Mouse (Mus musculus) olfactory bulb, adult 2 months (tissue): Measurements from ENCODE around the gene Glud1. TPM values are rescaled to one million over a fixed set of nuclear protein-coding genes. Genes with fewer than 3 reads are reported as not detected.

Experiments used
- H3K27ac ChIP-seq: fragments of 200-500 bp; 2 replicates; pipeline ENCODE4 v1.5.1; 2012; ENCODE audit warnings: low read depth, low read length; ENCODE audit not compliant: insufficient read depth
- H3K4me1 ChIP-seq: fragments of 200-500 bp; 2 replicates; pipeline ENCODE4 v1.6.1; 2012; ENCODE audit warnings: low read length; ENCODE audit not compliant: control insufficient read depth, insufficient read depth
- H3K4me3 ChIP-seq: fragments of 200-500 bp; 2 replicates; pipeline ENCODE4 v1.5.1; 2012; ENCODE audit warnings: mild to moderate bottlenecking, low read depth, low read length, moderate library complexity; ENCODE audit not compliant: insufficient read depth
- CTCF ChIP-seq: fragments of 200-500 bp; IDR thresholded peaks from 2 replicates; pipeline ENCODE4 v1.5.1; 2012; ENCODE audit warnings: low read depth, mild to moderate bottlenecking, low read length, moderate library complexity; ENCODE audit not compliant: insufficient read depth
- POLR2A ChIP-seq: fragments of 200-500 bp; IDR thresholded peaks from 2 replicates; pipeline ENCODE4 v1.6.1; 2012; ENCODE audit warnings: mild to moderate bottlenecking, low read depth, low read length, moderate library complexity; ENCODE audit not compliant: insufficient read depth
- WGBS: fragments of 180-500 bp; shearing (Covaris S2); methylation state at CpG from one replicate; pipeline ENCODE4 v1.1.7; 2018; 5-methylcytosine and 5-hydroxymethylcytosine counted together
- polyA plus RNA-seq: library from polyadenylated mRNA; stranded (reverse); fragments of >200 nt; gene quantifications from 2 replicates; pipeline ENCODE4 v1.2.4, GENCODE M21; 2012; ENCODE audit warnings: low replicate concordance; ENCODE audit not compliant: missing spikeins, insufficient read depth, insufficient read length

Gene Glud1
- polyA plus RNA-seq, 1 experiment: 89.8 TPM

DNA sequence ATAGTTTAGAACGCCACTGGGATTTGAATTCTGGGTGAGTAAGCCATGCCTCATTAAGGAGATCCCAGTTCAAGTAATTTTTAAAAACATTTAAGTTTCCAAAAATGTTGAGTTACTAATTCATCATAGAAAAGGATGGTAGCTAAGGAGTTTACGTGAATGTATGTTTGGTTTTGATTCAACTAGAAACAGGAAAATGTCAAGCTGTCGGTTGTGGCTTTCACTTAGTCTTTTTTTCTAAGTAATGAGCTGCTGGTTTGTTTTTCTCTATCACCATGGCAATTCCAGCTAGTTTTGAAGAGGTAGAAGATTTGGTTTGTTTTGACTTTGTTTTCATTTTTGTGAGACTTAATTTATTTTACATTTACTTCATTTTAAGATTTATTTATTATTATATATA is 6.9 kb downstream of the Glud1 start:
- Histone ChIP-seq H3K4me3 (no peak overlapping the region), H3K4me1 (peaks cover 4% of the 10 kb centered on the region; the same call in 1 of the 2 replicates), H3K27ac (no peak overlapping the region)
- no peak for TF ChIP-seq POLR2A
- TF ChIP-seq CTCF: no peak
- 70% methylated on average over 3 of the region's 3 CpGs for WGBS

DNA sequence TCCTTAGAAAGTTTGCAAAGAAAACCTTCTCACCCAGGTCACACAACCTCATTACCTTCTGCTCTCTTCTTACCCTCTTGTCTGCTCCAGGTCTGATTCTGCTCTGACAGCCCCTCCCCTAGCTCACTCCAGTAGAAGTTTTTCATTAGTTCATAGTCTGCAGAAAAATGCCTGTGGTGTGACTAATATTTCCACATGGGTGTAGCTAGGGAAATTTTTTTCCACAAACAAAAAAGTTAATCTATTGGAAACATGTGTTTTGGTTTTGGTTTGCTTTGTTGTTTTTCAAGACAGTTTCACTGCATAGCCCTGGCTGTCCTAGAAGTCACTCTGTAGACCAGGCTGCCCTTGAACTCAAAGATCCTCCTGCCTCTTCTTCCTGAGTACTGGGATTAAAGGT is 7.6 kb downstream of the Glud1 start:
- TF ChIP-seq CTCF: no peak
- no peak for TF ChIP-seq POLR2A
- H3K4me3 ChIP-seq: no peak overlapping the region
- H3K4me1 ChIP-seq: peaks cover 4% of the 10 kb centered on the region; the same call in 1 of the 2 replicates
- no peak overlapping the region for H3K27ac ChIP-seq

DNA sequence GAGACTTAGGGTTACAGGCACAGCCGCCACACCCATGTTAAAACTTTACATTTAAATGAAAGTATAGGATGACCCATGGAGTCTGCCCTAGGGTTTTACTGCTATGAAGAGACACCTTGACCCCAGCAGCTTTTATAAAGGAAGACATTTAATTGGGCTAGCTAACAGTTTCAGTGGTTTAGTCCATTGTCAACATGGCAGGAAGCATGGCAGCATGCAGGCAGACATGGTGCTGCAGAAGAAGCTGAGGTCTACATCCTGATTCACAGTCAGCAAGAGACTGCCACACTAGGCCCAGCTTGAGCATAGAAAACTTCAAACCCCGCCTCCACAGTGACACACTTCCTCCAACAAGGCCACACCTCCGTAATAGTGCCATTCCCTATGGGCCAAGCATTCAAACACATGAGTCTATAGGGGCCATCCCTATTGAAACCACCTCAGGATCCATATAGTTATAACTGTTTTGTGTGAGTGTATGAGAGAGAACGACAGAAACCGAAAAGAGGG is 13.1 kb downstream of the Glud1 start:
- H3K4me1 ChIP-seq: no peaks in the 10 kb centered on the region
- WGBS: 97% methylated on average over 5 of the region's 5 CpGs
- H3K27ac ChIP-seq: no peak overlapping the region
- no peak for TF ChIP-seq POLR2A
- no peak for TF ChIP-seq CTCF
- no peak overlapping the region for H3K4me3 ChIP-seq

DNA sequence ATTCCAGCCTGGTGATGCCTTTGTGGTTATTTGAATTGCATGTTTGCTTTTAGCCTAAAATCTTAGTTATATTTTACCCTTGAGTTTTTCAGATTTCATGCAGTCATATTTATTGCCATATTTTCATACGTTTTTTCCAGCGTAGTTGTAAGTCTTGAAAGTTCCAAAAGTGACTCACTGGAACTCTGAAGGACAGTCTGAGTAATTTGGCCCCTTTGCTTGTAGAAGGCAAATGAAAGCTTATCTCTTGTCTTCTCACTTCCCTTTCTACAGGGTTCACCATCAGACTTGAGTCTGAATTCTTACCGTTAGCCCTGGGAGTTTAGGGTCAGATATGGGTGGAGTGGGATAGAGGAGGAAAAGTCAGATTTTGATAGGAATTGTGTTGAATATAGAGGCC is 16.1 kb downstream of the Glud1 start:
- no peaks in the 10 kb centered on the region for H3K4me1 ChIP-seq
- 95% methylated on average over 3 of the region's 3 CpGs for WGBS
- TF ChIP-seq POLR2A (no peak), CTCF (no peak)
- H3K27ac ChIP-seq: no peak overlapping the region
- no peak overlapping the region for H3K4me3 ChIP-seq

DNA sequence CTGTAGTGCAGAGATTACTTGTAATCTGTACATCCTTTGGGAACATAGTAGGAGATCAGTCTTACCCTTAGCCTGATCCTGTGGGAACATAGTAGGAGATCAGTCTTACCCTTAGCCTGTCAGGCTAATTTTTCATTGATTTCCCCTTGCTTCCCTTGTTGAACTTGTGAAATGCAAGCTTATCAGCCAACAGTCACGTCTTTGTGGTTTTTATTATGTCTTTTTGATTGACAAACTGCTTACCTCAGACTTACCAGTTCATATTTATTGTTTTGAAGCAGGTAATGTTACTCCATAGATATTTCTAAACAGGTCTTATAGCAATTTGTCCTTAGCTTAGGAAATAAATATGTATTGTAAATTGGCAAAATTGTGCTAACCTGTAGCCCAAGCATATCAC is 17.1 kb downstream of the Glud1 start:
- Histone ChIP-seq H3K4me3 (no peak overlapping the region), H3K4me1 (no peaks in the 10 kb centered on the region), H3K27ac (no peak overlapping the region)
- 78% methylated on average over 1 of the region's 1 CpGs for WGBS
- no peak for TF ChIP-seq POLR2A
- no peak for TF ChIP-seq CTCF

DNA sequence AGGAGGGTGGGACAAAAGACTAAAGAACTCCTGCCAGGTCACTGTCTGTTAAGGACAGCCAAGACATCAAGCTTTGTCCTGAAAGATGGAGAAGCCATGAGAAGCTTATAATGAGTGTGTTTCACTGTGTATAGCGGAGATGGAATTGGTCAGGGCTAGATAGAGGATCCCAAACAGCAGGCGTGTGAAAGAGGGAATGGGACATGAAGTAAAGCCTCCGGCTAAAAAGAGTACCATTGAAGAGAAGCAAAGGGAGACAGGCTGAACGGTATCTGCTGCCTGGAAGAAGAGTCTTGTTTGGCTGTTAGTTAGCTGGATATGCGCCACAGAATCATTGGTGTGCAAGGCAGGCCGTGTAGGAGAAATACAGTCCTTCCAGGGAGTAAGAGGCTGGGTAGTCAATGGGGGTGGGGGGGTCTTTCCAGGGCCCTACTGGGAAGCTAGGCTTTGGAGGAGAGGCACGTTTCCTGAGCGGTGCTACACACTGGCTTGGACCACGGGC is 20.2 kb downstream of the Glud1 start:
- H3K27ac ChIP-seq: no peak overlapping the region
- no peaks in the 10 kb centered on the region for H3K4me1 ChIP-seq
- no peak for TF ChIP-seq CTCF
- no peak for TF ChIP-seq POLR2A
- H3K4me3 ChIP-seq: no peak overlapping the region
- WGBS: 73% methylated on average over 9 of the region's 9 CpGs

DNA sequence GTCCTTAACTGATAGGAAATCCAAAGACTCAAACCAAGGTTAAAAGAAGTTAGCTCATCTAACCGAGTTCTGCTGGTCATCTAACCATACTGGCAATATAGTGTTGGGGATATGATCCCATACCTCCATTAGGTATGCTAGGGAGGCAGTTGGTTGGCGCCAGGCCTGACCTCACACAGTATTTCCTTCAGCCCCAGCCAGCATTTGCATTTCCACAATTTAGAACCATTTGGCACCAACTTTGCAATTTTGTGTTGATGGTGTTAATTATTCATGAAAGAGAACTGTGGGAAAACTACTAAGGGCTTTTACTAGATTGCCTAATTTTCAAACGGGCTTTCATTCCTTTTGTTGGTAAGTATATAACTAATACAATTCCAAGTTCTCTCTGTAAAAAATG is 21.4 kb downstream of the Glud1 start:
- Histone ChIP-seq H3K4me3 (no peak overlapping the region), H3K27ac (no peak overlapping the region), H3K4me1 (no peaks in the 10 kb centered on the region)
- TF ChIP-seq CTCF: no peak
- no peak for TF ChIP-seq POLR2A
- 57% methylated on average over 3 of the region's 3 CpGs for WGBS

DNA sequence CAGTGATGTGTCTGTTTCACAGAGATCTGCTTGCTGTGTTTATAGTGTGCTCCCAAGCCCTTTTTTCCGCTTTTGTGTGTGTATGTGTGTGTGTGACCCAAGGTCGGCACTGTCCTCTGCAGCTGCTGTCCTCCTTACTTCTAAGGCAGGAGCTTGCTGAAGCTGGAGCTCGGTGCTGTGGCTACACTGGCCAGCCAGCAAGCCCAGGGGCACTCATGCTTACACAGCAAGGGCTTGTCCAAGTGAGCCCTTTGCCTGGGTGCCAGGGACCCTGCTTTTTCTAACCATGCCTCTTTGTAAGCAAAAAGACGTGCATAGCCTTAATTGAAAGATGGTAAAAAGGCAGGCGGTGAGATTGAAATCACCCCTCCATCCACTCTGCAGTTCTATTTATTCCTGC is 21.9 kb downstream of the Glud1 start:
- Histone ChIP-seq H3K4me3 (no peak overlapping the region), H3K27ac (no peak overlapping the region), H3K4me1 (no peaks in the 10 kb centered on the region)
- 60% methylated on average over 5 of the region's 5 CpGs for WGBS
- TF ChIP-seq CTCF (no peak), POLR2A (no peak)

DNA sequence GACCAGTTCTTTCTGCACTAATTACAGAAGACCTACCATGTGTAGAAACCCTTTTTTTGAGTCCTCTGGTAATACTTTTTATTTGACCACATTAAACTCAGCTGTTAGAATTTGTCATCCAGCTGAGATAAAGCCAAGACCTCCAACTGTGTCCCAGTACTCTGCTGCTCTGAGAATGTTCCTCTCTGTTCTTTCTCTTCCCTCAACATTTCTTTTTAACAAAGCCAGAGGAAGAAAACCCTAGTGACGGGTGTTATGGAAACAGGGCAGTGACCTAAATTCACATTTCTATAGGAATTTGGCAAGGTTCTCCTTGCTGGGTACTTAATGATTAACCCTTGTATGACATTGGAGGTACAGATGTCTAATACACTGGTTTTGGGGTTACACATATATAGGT is 28.9 kb downstream of the Glud1 start:
- TF ChIP-seq CTCF (no peak), POLR2A (no peak)
- WGBS: 61% methylated on average over 1 of the region's 1 CpGs

DNA sequence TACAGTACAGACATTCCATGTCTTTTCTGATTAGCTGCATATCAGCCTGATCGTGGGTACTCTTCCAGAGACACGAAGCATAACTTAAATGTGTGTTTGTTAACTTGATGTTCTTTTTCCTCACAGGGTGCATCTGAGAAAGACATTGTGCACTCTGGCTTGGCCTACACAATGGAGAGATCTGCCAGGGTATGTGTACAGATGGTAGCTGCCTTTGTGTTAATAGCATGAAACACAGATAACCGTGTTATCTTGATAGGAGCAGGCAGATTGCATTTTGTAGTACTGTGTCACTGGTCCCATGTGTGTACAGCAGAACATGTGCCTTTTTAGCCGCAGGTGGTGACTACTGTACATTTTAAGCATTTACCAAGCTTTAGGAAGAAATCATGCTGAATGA is 31.5 kb downstream of the Glud1 start:
- WGBS: 88% methylated on average over 4 of the region's 4 CpGs
- no peaks in the 10 kb centered on the region for H3K4me1 ChIP-seq
- TF ChIP-seq POLR2A (no peak), CTCF (no peak)
- no peak overlapping the region for H3K27ac ChIP-seq
- no peak overlapping the region for H3K4me3 ChIP-seq

More for the DNA sequence above, 28.9 kb downstream of the Glud1 start:
- Histone ChIP-seq H3K27ac (no peak overlapping the region), H3K4me3 (no peak overlapping the region), H3K4me1 (no peaks in the 10 kb centered on the region)
